Mouse (Mus musculus): Measurements from ENCODE around the gene Slc27a1. TPM values are rescaled to one million over a fixed set of nuclear protein-coding genes. Genes with fewer than 3 reads are reported as not detected.

Slc27a1 gene
- polyA plus RNA-seq, 1 experiment from 2014 or later, result 18.2 TPM

DNA sequence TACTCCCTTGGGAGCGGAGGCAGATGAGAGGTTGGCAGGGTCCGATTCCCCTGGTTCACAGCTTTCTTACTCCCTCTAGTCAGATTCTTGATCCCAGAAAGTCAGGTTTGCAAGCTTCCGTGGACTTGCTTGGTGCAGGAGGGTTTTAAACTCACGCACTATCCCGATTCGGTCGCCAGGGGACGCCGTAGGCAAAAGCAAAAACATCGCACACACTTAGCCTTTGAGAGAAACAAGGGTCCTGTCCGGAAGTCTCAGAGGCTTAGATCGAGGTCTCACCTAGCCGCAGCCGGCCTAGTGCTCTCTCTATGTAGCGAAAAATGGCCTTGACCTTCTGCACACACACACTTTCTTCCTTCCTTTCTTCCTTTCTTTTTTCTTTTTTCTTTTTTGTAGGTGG, 7.3 kb upstream of the Slc27a1 start:
- no peak for ATAC-seq (ENCODE audit: low FRiP score)
- 4% methylated on average over 15 of the region's 15 CpGs for WGBS
- peak; percentile 87 for DNase-seq (ENCODE audit: low spot score)
- Histone ChIP-seq H3K36me3 (ENCODE audit: control insufficient read depth, insufficient read depth, low read length) (no peaks in the 10 kb centered on the region), H3K4me3 (ENCODE audit: low read depth, low read length) (no peak overlapping the region), H3K9me3 (ENCODE audit: control insufficient read depth, low read length) (no peaks in the 10 kb centered on the region), H3K27ac (ENCODE audit: low read depth, low read length) (no peak overlapping the region), H3K9ac (ENCODE audit: low read depth, low read length) (no peak overlapping the region), H3K4me1 (replicated peaks; ENCODE audit: control insufficient read depth, insufficient read depth, low read length) (peaks cover 2% of the 10 kb centered on the region; the same call in 1 of the 2 replicates), H3K4me2 (replicated peaks; ENCODE audit: low read depth, low read length) (no peak overlapping the region), H3K27me3 (ENCODE audit: control insufficient read depth, insufficient read depth, low read length) (peaks cover 71% of the 10 kb centered on the region)

DNA sequence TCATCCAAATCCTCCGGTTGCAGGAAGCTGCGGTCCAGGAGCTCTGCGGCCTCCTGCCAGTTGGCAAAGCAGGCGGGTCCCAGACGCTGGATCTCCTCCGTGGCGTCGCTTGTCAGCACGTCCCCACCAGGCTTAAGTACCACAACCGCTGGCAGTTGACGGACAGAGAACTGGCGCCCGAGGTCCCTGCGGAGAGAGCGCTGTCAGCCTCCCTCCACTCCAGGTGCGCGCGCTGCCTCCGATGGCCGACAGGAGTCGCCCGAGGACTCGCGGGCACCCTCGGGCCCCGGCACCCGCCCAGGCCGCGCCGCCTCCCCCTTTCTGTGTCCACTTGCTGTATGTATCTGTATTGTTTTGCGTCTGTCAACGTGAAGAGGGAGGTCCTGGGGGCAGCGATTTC, 5.9 kb upstream of the Slc27a1 start:
- no peaks in the 10 kb centered on the region for H3K36me3 ChIP-seq (ENCODE audit: control insufficient read depth, insufficient read depth, low read length)
- peak; percentile 77 for DNase-seq (ENCODE audit: low spot score)
- peaks cover 2% of the 10 kb centered on the region; the same call in 1 of the 2 replicates for H3K4me1 ChIP-seq (replicated peaks; ENCODE audit: control insufficient read depth, insufficient read depth, low read length)
- peaks cover 58% of the 10 kb centered on the region for H3K27me3 ChIP-seq (ENCODE audit: control insufficient read depth, insufficient read depth, low read length)
- no peak overlapping the region for H3K9ac ChIP-seq (ENCODE audit: low read depth, low read length)
- 1% methylated on average over 33 of the region's 33 CpGs for WGBS
- no peak overlapping the region for H3K27ac ChIP-seq (ENCODE audit: low read depth, low read length)
- no peaks in the 10 kb centered on the region for H3K9me3 ChIP-seq (ENCODE audit: control insufficient read depth, low read length)
- peak overlapping the region; percentile 23 for H3K4me2 ChIP-seq (replicated peaks; ENCODE audit: low read depth, low read length)
- peak; percentile 53; the same call in 1 of the 2 replicates for ATAC-seq (ENCODE audit: low FRiP score)
- H3K4me3 ChIP-seq (ENCODE audit: low read depth, low read length), result peak overlapping the region; percentile 18

DNA sequence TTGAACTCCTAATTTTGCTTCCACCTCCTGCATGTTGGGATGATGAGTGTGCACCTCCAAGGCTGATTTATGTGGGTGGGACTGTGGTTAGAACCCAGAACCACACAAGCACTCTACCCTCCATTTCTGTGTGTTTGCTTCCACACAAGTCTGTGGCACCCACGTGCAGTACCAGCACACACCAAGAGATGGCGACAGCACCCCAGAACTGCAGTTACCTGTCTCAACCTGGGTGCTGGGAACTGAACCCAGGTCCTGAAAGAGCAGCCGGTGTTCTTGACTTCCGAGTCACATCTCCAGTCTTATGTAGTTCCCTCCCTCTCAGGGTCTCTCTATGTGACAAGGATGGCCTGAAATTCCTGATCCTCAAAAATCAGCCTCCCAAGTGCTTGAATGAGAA, 4.7 kb upstream of the Slc27a1 start:
- 87% methylated on average over 4 of the region's 4 CpGs for WGBS
- ATAC-seq (ENCODE audit: low FRiP score), result no peak
- Histone ChIP-seq H3K4me1 (replicated peaks; ENCODE audit: control insufficient read depth, insufficient read depth, low read length) (0 out of 2 replicates have a peak, but pooled peaks cover 5% of the 10 kb centered on the region), H3K27me3 (ENCODE audit: control insufficient read depth, insufficient read depth, low read length) (peaks cover 50% of the 10 kb centered on the region), H3K27ac (ENCODE audit: low read depth, low read length) (no peak overlapping the region), H3K36me3 (ENCODE audit: control insufficient read depth, insufficient read depth, low read length) (no peaks in the 10 kb centered on the region), H3K9ac (ENCODE audit: low read depth, low read length) (no peak overlapping the region), H3K4me3 (ENCODE audit: low read depth, low read length) (no peak overlapping the region), H3K9me3 (ENCODE audit: control insufficient read depth, low read length) (no peaks in the 10 kb centered on the region), H3K4me2 (replicated peaks; ENCODE audit: low read depth, low read length) (no peak overlapping the region)
- DNase-seq (ENCODE audit: low spot score), result no peak

DNA sequence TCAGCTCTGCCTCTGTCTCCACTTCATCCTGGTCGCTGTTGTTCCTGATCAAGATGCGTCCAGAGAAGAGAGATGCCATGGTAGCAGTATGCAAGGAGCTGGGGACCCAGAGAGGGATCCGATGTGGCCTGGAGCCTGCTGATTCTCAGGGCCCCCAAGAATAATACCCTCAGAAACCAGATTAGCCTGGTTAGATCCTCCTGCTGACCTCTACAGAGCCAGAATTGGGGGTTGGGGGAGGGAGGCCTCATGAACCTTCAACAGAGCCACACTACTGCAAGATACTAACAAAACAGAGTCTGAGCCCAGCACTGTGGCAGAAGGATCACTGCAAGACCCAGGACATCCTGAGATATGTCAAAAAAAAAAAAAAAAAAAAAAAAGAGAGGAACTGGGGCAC, 2.2 kb upstream of the Slc27a1 start, which contains the start of gene Nxnl1:
Nxnl1 (minus strand) TSS at position 101 of the 400 bp plus-strand sequence.
- Histone ChIP-seq H3K9ac (ENCODE audit: low read depth, low read length) (no peak within 1 kb of the TSS), H3K27me3 (ENCODE audit: control insufficient read depth, insufficient read depth, low read length) (peaks cover 33% of the 10 kb centered on the region), H3K36me3 (ENCODE audit: control insufficient read depth, insufficient read depth, low read length) (no peaks in the 10 kb centered on the region)

DNA sequence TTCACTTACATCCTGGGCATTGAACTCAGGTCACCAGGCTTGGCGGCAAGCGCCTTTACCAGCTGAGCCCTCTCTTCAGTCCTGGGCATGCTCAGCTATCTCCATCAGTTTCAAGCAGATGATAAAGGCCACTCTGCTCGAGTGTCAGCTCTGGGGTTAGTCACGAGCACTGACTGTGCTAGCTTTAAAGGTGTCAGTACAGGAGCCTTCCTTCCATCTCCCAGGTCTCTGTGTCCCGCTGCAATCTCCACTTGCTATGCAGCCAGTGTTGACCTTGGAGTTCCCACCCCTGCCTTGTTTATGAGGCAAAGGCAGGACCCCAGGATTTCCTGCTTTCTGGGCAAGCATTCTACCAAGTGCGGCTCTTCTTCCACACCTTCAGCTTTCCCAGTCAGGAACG, 1.1 kb upstream of the Slc27a1 start:
- peaks cover 11% of the 10 kb centered on the region; the same call in 1 of the 2 replicates for H3K4me1 ChIP-seq (replicated peaks; ENCODE audit: control insufficient read depth, insufficient read depth, low read length)
- ATAC-seq (ENCODE audit: low FRiP score) (no peak), DNase-seq (ENCODE audit: low spot score) (no peak)
- WGBS, result 83% methylated on average over 7 of the region's 7 CpGs
- no peaks in the 10 kb centered on the region for H3K36me3 ChIP-seq (ENCODE audit: control insufficient read depth, insufficient read depth, low read length)
- H3K27me3 ChIP-seq (ENCODE audit: control insufficient read depth, insufficient read depth, low read length), result peaks cover 22% of the 10 kb centered on the region
- no peaks in the 10 kb centered on the region for H3K9me3 ChIP-seq (ENCODE audit: control insufficient read depth, low read length)
- H3K4me3 ChIP-seq (ENCODE audit: low read depth, low read length), result no peak overlapping the region
- no peak overlapping the region for H3K4me2 ChIP-seq (replicated peaks; ENCODE audit: low read depth, low read length)
- no peak overlapping the region for H3K9ac ChIP-seq (ENCODE audit: low read depth, low read length)
- no peak overlapping the region for H3K27ac ChIP-seq (ENCODE audit: low read depth, low read length)

More for the DNA sequence above, 2.2 kb upstream of the Slc27a1 start, which contains the start of gene Nxnl1:
- ATAC-seq (ENCODE audit: low FRiP score) (no peak), DNase-seq (ENCODE audit: low spot score) (no peak)
- H3K4me3 ChIP-seq (ENCODE audit: low read depth, low read length), result no peak within 1 kb of the TSS
- H3K4me1 ChIP-seq (replicated peaks; ENCODE audit: control insufficient read depth, insufficient read depth, low read length), result peaks cover 13% of the 10 kb centered on the region; the same call in 1 of the 2 replicates
- no peak within 1 kb of the TSS for H3K4me2 ChIP-seq (replicated peaks; ENCODE audit: low read depth, low read length)
- H3K27ac ChIP-seq (ENCODE audit: low read depth, low read length), result no peak within 1 kb of the TSS
- WGBS, result 65% methylated on average over 3 of the region's 3 CpGs
- H3K9me3 ChIP-seq (ENCODE audit: control insufficient read depth, low read length), result no peaks in the 10 kb centered on the region

DNA sequence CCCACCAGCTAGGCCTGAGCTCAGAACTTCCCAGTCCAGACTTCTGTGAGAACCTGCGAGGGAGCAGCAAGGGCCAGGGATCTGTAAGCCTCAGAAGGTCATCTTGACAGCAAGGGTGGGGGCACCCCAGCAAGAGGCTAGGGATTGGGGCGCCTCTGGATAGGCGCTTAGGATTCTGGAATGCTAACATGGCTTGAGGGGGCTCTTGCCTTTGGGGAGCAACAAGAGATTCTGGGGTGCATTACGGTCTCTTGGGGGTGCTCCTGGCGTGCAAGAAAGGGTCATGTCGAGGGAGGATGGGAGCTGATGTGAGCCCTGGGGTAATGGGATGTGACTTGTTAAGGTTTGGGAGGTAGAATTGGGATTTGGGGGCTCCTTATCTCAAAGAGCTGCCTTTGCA, 259 bp downstream of the Slc27a1 start:
- Histone ChIP-seq H3K4me3 (ENCODE audit: low read depth, low read length) (peak overlapping the region; percentile 69), H3K9me3 (ENCODE audit: control insufficient read depth, low read length) (no peaks in the 10 kb centered on the region), H3K4me1 (replicated peaks; ENCODE audit: control insufficient read depth, insufficient read depth, low read length) (peaks cover 11% of the 10 kb centered on the region; the same call in 1 of the 2 replicates), H3K4me2 (replicated peaks; ENCODE audit: low read depth, low read length) (peak overlapping the region; percentile 93), H3K27me3 (ENCODE audit: control insufficient read depth, insufficient read depth, low read length) (peaks cover 12% of the 10 kb centered on the region), H3K27ac (ENCODE audit: low read depth, low read length) (no peak overlapping the region), H3K9ac (ENCODE audit: low read depth, low read length) (peak overlapping the region; percentile 47; the same call in 1 of the 2 replicates), H3K36me3 (ENCODE audit: control insufficient read depth, insufficient read depth, low read length) (no peaks in the 10 kb centered on the region)
- ATAC-seq (ENCODE audit: low FRiP score) (no peak), DNase-seq (ENCODE audit: low spot score) (no peak)
- WGBS, result 17% methylated on average over 6 of the region's 6 CpGs

DNA sequence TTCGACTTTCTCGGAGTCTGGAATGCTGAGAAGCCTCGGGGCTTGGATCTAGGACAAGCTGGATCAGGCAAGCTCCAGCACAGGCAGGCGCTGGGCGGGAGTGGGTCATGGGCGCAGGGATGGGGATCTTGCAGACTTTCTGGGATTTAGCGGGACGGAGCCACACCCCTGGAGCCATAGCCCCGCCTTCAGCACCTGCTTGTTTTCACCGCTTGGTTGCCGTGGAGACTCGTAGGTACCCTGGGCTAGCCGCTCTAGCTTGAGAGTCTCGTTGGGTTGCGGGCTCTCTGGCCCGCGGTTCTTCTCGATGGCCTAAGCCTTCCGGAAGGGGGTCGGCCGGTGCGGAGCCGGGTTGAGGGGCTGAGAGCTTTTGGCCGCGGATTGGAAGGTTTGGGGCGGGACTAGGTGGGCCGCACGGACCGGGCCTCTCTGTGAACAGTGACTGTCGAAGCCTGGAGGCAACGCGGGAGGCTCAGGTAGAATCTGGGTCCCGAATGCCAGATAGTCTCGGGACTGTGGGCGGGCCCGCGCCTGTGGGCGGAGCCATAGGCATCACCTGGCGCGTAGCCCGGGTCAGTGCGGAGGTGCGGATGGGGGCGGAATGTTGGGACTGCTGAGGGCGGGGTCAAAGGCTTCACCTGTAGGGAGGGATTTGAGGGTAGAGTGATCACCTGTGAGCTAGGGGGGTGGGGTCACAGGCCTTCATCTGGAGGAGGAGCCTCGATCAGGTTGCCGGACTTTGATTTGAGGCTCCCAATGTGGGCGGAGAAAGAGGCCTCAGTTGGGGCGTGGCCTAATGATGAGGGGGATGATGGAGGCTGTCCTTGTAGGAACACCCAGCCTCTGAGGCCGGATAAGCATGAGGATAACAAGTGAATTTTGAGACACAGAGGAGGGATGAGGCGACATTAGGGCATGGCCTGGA, 946 bp downstream of the Slc27a1 start:
- no peaks in the 10 kb centered on the region for H3K9me3 ChIP-seq (ENCODE audit: control insufficient read depth, low read length)
- DNase-seq (ENCODE audit: low spot score) (peak; percentile 89), ATAC-seq (ENCODE audit: low FRiP score) (peak; percentile 85)
- H3K4me1 ChIP-seq (replicated peaks; ENCODE audit: control insufficient read depth, insufficient read depth, low read length), result peaks cover 11% of the 10 kb centered on the region; the same call in 1 of the 2 replicates
- under 1% methylated on average over 51 of the region's 51 CpGs for WGBS
- peak overlapping the region; percentile 69 for H3K4me3 ChIP-seq (ENCODE audit: low read depth, low read length)
- H3K27me3 ChIP-seq (ENCODE audit: control insufficient read depth, insufficient read depth, low read length), result peaks cover 12% of the 10 kb centered on the region
- peak overlapping the region; percentile 36; the same call in 1 of the 2 replicates for H3K27ac ChIP-seq (ENCODE audit: low read depth, low read length)
- H3K36me3 ChIP-seq (ENCODE audit: control insufficient read depth, insufficient read depth, low read length), result no peaks in the 10 kb centered on the region
- H3K9ac ChIP-seq (ENCODE audit: low read depth, low read length), result peak overlapping the region; percentile 47; the same call in 1 of the 2 replicates
- H3K4me2 ChIP-seq (replicated peaks; ENCODE audit: low read depth, low read length), result peak overlapping the region; percentile 93

DNA sequence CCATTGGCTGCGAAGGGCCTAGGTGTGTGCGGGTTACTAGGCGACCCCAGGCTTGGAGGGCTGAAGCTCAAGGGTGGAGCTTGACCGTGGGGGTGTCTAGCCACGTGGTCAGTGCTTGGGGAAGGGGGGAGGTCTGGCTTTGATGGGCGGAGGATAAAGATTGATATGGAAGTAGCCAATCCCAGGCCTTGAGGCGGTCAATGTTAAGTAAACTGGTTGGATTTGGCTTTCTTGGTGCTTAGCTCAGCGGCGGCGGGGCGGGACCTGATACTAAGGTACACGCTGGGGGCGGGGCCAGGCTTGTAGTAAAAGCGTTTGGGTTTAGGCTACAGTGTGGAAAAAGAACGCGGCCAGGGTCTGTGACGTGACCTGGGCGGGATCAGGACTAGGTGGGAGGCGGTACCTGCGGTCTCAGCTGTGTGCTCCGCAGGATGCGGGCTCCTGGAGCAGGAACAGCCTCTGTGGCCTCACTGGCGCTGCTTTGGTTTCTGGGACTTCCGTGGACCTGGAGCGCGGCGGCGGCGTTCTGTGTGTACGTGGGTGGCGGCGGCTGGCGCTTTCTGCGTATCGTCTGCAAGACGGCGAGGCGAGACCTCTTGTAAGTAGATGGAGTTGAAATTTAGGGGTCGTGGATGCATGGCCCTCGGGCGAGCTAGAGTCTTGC, 1.7 kb downstream of the Slc27a1 start:
- peaks cover 11% of the 10 kb centered on the region; the same call in 1 of the 2 replicates for H3K4me1 ChIP-seq (replicated peaks; ENCODE audit: control insufficient read depth, insufficient read depth, low read length)
- H3K4me3 ChIP-seq (ENCODE audit: low read depth, low read length), result peak overlapping the region; percentile 69
- peak overlapping the region; percentile 36; the same call in 1 of the 2 replicates for H3K27ac ChIP-seq (ENCODE audit: low read depth, low read length)
- H3K4me2 ChIP-seq (replicated peaks; ENCODE audit: low read depth, low read length), result peak overlapping the region; percentile 93
- H3K27me3 ChIP-seq (ENCODE audit: control insufficient read depth, insufficient read depth, low read length), result peaks cover 12% of the 10 kb centered on the region
- H3K9me3 ChIP-seq (ENCODE audit: control insufficient read depth, low read length), result no peaks in the 10 kb centered on the region
- H3K9ac ChIP-seq (ENCODE audit: low read depth, low read length), result peak overlapping the region; percentile 61
- ATAC-seq (ENCODE audit: low FRiP score) (peak; percentile 88), DNase-seq (ENCODE audit: low spot score) (peak; percentile 88)
- no peaks in the 10 kb centered on the region for H3K36me3 ChIP-seq (ENCODE audit: control insufficient read depth, insufficient read depth, low read length)
- WGBS, result under 1% methylated on average over 41 of the region's 41 CpGs

Measured in hindbrain, embryonic 11.5 days (tissue).